Mouse (Mus musculus): Measurements from ENCODE around the gene Gm11983. TPM values are rescaled to one million over a fixed set of nuclear protein-coding genes. Genes with fewer than 3 reads are reported as not detected.
"Not testable (repeated sequence)": the region's sequence is repeated elsewhere in the genome, so short reads cannot be mapped to it uniquely, and the experiment has no call there.

Gene Gm11983
- polyA plus RNA-seq, 1 experiment from 2014 or later = not detected

DNA sequence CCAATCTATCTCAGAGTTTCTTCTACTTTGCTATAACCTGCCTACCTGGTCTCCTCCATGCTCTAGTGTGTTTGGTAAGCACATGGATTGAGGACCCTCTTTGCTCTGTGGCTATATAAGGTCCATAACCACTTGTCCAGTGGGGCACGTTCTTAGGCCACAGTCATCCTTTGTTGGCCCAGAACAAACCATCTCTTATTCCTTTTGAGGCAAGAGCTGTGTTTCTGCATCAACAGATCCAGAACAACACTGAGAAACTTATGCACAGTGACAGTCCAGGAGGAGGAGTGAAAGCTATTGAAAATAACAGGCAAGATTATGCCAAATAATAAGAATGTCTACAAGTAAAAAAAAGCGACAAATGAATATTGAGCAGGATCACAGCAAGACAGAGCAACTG lies 6.4 kb upstream of the Gm11983 start:
- H3K4me2 ChIP-seq = no peak overlapping the region
- 72% methylated on average over 2 of the region's 2 CpGs for WGBS (ENCODE audit: insufficient replicate concordance)

DNA sequence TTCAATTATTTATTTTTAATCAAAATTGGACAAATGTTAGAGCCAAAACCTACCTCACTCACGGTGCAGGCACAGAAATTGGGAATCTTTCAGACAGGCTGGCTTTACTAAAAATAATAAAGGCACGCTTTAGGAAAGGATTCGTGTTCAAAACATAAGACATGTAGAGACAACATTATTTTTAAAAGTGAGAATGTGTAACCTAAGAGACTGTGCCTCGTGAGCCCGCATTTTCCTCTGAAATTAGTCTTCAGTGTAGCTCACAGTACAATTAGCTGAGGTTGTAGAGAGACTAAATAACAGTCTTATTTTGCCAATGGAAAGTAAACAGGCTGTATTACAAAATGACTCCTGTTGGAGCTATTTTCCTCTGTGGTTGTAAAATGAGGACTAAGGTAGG lies 4.7 kb upstream of the Gm11983 start:
- Histone ChIP-seq H3K4me2 (no peak overlapping the region), H3K36me3 (replicated peaks) (no peaks in the 10 kb centered on the region), H3K9ac (no peak overlapping the region), H3K4me1 (replicated peaks) (no peaks in the 10 kb centered on the region), H3K27ac (replicated peaks) (no peak overlapping the region), H3K9me3 (replicated peaks) (no peaks in the 10 kb centered on the region), H3K27me3 (no peaks in the 10 kb centered on the region), H3K4me3 (replicated peaks) (no peak overlapping the region)
- WGBS (ENCODE audit: insufficient replicate concordance) = 66% methylated on average over 5 of the region's 5 CpGs
- no peak for ATAC-seq (ENCODE audit: insufficient read depth)

More for the DNA sequence above, 6.4 kb upstream of the Gm11983 start:
- no peak overlapping the region for H3K27ac ChIP-seq (replicated peaks)
- no peak overlapping the region for H3K9ac ChIP-seq
- no peaks in the 10 kb centered on the region for H3K4me1 ChIP-seq (replicated peaks)
- no peaks in the 10 kb centered on the region for H3K9me3 ChIP-seq (replicated peaks)
- H3K27me3 ChIP-seq = no peaks in the 10 kb centered on the region
- no peak for ATAC-seq (ENCODE audit: insufficient read depth)
- no peaks in the 10 kb centered on the region for H3K36me3 ChIP-seq (replicated peaks)
- H3K4me3 ChIP-seq (replicated peaks) = no peak overlapping the region

DNA sequence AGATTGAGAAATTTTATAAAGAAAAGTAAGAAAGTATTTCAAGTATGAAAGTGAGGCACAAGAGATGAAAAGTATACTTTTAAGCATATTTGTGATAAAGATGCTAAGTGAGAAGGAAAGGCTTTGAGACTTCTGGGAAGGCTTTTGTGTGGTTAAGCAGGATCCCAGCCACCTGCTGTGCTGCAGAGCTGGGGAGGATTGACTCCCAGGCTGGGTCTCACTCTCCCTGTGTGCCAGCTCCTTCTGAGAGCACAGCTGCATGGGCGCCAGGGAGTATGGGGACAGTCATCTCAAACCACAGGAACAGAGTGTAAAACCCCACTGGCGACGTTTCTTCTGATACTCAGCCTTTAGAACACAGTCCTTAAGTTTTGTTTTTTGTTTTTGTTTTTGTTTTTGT lies 3.3 kb upstream of the Gm11983 start:
- 50% methylated on average over 3 of the region's 3 CpGs for WGBS (ENCODE audit: insufficient replicate concordance)

DNA sequence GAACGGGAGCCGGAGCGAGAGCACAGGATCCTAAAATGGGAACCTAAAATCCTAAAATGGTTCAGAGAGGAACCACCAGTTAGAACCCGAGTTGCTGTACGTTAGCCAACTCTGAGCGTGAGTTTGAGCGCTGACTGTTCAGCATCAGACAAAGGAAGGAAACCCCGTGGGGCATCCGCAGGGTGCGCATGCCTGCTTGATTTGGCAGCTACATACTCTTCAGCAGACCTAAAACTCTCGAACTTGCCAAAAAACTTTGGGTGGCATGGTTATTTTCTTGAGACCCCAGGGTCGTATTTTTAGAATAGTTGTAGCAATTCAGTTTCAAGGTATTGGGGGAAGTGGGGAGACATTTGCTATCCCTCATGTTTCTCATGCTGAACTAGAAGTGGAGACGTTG lies 2.8 kb downstream of the Gm11983 start:
- Histone ChIP-seq H3K27me3 (no peaks in the 10 kb centered on the region), H3K27ac (replicated peaks) (no peak overlapping the region), H3K4me1 (replicated peaks) (no peaks in the 10 kb centered on the region), H3K4me2 (no peak overlapping the region), H3K9ac (no peak overlapping the region), H3K4me3 (replicated peaks) (no peak overlapping the region), H3K9me3 (replicated peaks) (no peaks in the 10 kb centered on the region), H3K36me3 (replicated peaks) (no peaks in the 10 kb centered on the region)
- WGBS (ENCODE audit: insufficient replicate concordance) = 64% methylated on average over 13 of the region's 13 CpGs
- no peak for ATAC-seq (ENCODE audit: insufficient read depth)

More for the DNA sequence above, 3.3 kb upstream of the Gm11983 start:
- Histone ChIP-seq H3K4me3 (replicated peaks) (no peak overlapping the region), H3K27me3 (no peaks in the 10 kb centered on the region), H3K4me1 (replicated peaks) (no peaks in the 10 kb centered on the region), H3K9ac (no peak overlapping the region), H3K9me3 (replicated peaks) (no peaks in the 10 kb centered on the region), H3K36me3 (replicated peaks) (no peaks in the 10 kb centered on the region), H3K27ac (replicated peaks) (no peak overlapping the region), H3K4me2 (no peak overlapping the region)
- ATAC-seq (ENCODE audit: insufficient read depth) = no peak

DNA sequence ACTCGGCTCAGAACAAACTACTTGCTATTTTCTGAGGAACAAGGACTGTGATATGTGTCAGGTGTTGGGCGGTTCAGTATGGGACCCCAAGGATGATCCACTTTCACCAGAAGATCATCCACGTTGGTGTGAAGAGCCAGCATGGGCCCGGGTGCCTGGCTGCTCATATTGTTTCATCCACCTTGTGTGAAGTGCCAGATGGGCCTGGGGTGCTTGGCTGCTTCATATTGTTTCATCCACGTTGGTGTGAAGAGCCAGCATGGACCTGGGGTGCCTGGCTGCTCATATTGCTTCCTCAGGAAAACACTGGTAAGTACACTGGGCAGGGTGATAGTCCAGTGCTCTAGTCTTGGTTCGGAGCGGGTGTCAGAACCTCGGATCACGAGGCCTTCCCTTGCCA lies 3.7 kb downstream of the Gm11983 start:
- WGBS (ENCODE audit: insufficient replicate concordance) = 73% methylated on average over 9 of the region's 9 CpGs
- no peak overlapping the region for H3K27ac ChIP-seq (replicated peaks)
- no peaks in the 10 kb centered on the region for H3K4me1 ChIP-seq (replicated peaks)
- ATAC-seq (ENCODE audit: insufficient read depth) = no peak
- no peak overlapping the region for H3K4me3 ChIP-seq (replicated peaks)
- no peak overlapping the region for H3K9ac ChIP-seq
- H3K9me3 ChIP-seq (replicated peaks) = no peaks in the 10 kb centered on the region
- no peak overlapping the region for H3K4me2 ChIP-seq
- no peaks in the 10 kb centered on the region for H3K36me3 ChIP-seq (replicated peaks)
- H3K27me3 ChIP-seq = no peaks in the 10 kb centered on the region

DNA sequence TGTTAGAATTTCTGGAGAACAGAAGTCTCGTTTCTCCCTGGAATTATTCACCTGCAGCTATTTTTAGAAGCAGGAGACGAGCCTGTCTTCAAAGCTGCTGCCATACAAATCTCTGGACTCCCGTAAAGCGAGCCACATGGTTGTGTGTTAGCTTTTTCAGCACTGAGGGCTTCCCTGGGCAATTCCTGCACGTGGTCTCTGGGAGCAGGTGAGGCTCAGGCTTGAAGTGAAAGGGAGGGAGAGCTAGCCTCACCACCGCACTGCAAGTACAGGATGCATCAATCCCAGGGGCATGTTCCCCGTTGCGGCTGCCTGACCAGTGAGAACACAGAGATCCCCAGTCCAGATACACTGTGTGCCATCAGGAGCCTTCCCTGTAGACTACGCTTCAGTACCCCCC lies 5.5 kb downstream of the Gm11983 start:
- Histone ChIP-seq H3K27me3 (no peaks in the 10 kb centered on the region), H3K4me2 (no peak overlapping the region), H3K9me3 (replicated peaks) (no peaks in the 10 kb centered on the region), H3K4me1 (replicated peaks) (no peaks in the 10 kb centered on the region), H3K9ac (no peak overlapping the region), H3K4me3 (replicated peaks) (no peak overlapping the region), H3K36me3 (replicated peaks) (no peaks in the 10 kb centered on the region), H3K27ac (replicated peaks) (no peak overlapping the region)
- WGBS (ENCODE audit: insufficient replicate concordance) = 57% methylated on average over 9 of the region's 9 CpGs
- no peak for ATAC-seq (ENCODE audit: insufficient read depth)

DNA sequence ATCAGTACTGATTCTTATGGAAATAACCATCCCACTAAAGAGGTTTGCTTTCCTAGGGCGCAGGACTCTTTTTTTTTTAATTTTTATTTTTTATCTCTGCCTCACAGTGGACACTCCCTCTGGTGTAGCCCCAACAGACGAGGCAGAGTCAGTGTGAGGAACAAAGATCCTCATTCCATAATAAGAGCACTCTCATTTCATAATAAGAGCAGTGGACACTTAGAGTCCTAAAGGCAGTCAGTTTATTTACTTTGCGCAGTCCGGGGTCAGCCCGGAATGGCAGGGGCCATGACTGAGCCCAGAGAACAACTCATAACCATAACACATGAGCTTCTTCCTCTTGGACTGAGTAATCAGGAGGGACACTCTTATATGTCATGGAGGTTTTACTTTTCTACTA lies 9.3 kb downstream of the Gm11983 start:
- Histone ChIP-seq H3K27me3 (no peaks in the 10 kb centered on the region), H3K27ac (replicated peaks) (no peak overlapping the region), H3K9ac (no peak overlapping the region), H3K36me3 (replicated peaks) (no peaks in the 10 kb centered on the region), H3K4me3 (replicated peaks) (no peak overlapping the region), H3K4me2 (no peak overlapping the region), H3K9me3 (replicated peaks) (no peaks in the 10 kb centered on the region), H3K4me1 (replicated peaks) (no peaks in the 10 kb centered on the region)
- 44% methylated on average over 5 of the region's 5 CpGs for WGBS (ENCODE audit: insufficient replicate concordance)
- no peak for ATAC-seq (ENCODE audit: insufficient read depth)

DNA sequence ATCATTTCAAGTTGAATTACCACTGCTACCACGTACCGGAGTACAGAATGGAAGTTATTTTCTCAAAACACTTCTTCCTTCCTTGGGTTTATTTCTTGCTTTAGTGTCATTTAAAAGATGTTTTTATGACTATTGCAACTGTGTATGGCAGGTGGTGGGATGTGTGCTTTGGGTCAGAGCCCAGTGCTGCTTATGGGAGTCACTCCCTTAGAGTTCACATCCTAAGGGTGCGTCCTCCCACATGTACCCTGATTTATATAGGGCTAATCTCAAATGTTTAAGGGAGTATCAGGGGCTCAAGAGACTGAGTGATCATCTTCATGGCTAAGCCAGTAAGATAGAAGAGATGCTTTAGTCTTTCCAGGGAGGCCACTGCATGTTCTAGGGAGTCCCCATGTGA lies 11.3 kb downstream of the Gm11983 start:
- no peak for ATAC-seq (ENCODE audit: insufficient read depth)
- H3K4me1 ChIP-seq (replicated peaks) = no peaks in the 10 kb centered on the region
- WGBS (ENCODE audit: insufficient replicate concordance) = 78% methylated on average over 3 of the region's 3 CpGs
- H3K9me3 ChIP-seq (replicated peaks) = no peaks in the 10 kb centered on the region
- H3K9ac ChIP-seq = no peak overlapping the region
- H3K27me3 ChIP-seq = no peaks in the 10 kb centered on the region
- H3K27ac ChIP-seq (replicated peaks) = no peak overlapping the region
- H3K4me2 ChIP-seq = no peak overlapping the region
- no peaks in the 10 kb centered on the region for H3K36me3 ChIP-seq (replicated peaks)
- no peak overlapping the region for H3K4me3 ChIP-seq (replicated peaks)

DNA sequence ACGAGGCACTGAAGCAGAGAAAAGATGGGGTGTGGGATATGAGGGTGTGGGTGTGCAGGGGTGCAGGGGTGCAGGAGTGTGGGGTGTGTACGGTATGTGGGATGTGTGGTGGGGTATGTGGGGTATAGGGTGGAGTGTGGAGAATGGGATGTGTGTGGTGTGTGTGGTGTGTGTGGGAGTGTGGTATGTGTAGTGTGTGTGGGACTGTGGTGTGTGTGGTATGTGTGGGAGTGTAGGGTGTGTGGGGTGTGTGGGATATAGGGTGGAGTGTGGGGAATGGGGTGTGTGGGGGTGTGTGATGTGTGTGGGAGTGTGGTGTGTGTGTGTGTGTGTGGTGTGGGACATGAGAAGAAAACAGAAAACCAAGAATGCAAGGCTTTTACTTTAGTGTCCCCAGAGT lies 14.3 kb downstream of the Gm11983 start:
- Histone ChIP-seq H3K9ac (no peak overlapping the region), H3K27ac (replicated peaks) (no peak overlapping the region), H3K4me3 (replicated peaks) (no peak overlapping the region), H3K9me3 (replicated peaks) (no peaks in the 10 kb centered on the region), H3K27me3 (no peaks in the 10 kb centered on the region), H3K36me3 (replicated peaks) (no peaks in the 10 kb centered on the region), H3K4me1 (replicated peaks) (no peaks in the 10 kb centered on the region), H3K4me2 (no peak overlapping the region)
- ATAC-seq (ENCODE audit: insufficient read depth) = no peak
- 56% methylated on average over 2 of the region's 2 CpGs for WGBS (ENCODE audit: insufficient replicate concordance)

DNA sequence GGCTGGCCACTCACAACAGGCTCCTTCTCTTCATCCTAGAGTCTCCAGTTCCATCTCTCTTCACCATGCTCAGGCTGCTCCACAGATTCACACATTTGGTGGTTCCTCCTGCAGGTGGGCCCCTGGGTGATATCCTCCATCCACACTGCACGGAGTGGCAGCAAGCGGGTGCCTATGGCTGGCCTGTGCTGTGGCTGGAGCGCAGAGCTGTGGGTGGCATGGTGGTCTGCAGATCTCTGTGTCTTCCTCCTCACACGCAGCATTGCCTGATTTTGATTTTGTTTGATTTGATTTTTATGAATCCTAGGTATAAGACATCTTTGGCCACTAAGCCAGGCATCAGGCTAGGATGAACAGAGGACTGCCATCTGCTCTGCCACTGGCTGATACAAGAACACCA lies 23.0 kb downstream of the Gm11983 start:
- H3K4me3 ChIP-seq (replicated peaks) = no peak overlapping the region
- WGBS (ENCODE audit: insufficient replicate concordance) = 74% methylated on average over 4 of the region's 4 CpGs
- no peaks in the 10 kb centered on the region for H3K4me1 ChIP-seq (replicated peaks)
- H3K9ac ChIP-seq = no peak overlapping the region
- H3K36me3 ChIP-seq (replicated peaks) = no peaks in the 10 kb centered on the region
- H3K9me3 ChIP-seq (replicated peaks) = no peaks in the 10 kb centered on the region
- no peak overlapping the region for H3K27ac ChIP-seq (replicated peaks)
- ATAC-seq (ENCODE audit: insufficient read depth) = no peak
- no peaks in the 10 kb centered on the region for H3K27me3 ChIP-seq
- H3K4me2 ChIP-seq = no peak overlapping the region

DNA sequence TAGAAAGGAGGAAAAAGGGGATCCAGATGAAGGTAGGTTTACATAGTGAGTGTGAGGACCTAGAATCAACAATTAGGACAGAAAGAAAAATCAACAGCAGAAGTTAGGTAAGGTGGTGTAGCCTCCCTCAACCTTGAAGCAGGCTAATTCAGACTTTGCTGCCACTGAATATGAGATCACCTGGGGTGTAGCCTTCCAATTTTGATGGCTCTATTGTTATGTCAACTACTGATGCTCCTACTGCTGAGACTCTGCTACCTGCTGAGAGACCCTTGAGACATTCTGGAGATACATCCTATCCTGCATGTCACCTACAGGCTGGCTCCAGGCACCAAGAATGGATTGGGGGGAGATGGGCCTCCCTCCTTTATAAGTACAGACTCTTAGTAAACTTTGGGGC lies 34.6 kb downstream of the Gm11983 start:
- not testable (repeated sequence) for ATAC-seq (ENCODE audit: insufficient read depth); H3K27ac ChIP-seq (replicated peaks); H3K4me2 ChIP-seq; H3K4me1 ChIP-seq (replicated peaks); H3K9me3 ChIP-seq (replicated peaks); H3K9ac ChIP-seq; H3K36me3 ChIP-seq (replicated peaks); H3K4me3 ChIP-seq (replicated peaks); H3K27me3 ChIP-seq

DNA sequence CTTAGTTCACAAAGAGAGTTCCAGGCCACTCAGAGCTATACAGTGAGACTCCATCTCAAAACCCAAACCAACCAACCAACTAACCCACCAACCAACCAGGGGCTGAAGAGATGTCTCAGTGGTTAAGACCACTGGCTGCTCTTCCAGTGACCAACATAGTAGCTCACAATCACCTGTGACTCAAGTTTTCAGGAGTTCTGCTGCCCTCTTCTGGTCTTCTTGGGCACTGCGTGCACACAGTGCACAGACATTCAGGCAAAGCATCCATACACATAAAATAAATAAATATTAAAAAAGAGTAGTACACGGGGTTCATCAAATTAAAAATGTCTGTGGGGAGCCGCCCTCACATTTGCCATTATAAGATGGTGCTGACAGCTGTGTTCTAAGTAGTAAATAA lies 46.8 kb downstream of the Gm11983 start:
- Histone ChIP-seq H3K9ac (no peak overlapping the region), H3K27me3 (no peaks in the 10 kb centered on the region), H3K36me3 (replicated peaks) (no peaks in the 10 kb centered on the region), H3K27ac (replicated peaks) (no peak overlapping the region), H3K4me1 (replicated peaks) (no peaks in the 10 kb centered on the region), H3K9me3 (replicated peaks) (no peaks in the 10 kb centered on the region), H3K4me3 (replicated peaks) (no peak overlapping the region), H3K4me2 (no peak overlapping the region)
- no peak for ATAC-seq (ENCODE audit: insufficient read depth)
- WGBS (ENCODE audit: insufficient replicate concordance) = 59% methylated on average over 3 of the region's 3 CpGs
